Mouse (Mus musculus): ENCODE measurements at regions not wholly inside any gene's neighbourhood (a gene's known extent, or its start where the extent isn't known, plus 50 kb on each side); places are given as distances from the start of the nearest gene placed in this dataset.

- no peak for TF ChIP-seq GATA1 (IDR thresholded peaks at IDR 0.05; ENCODE audit: low read length)
- TF ChIP-seq TAL1 (IDR thresholded peaks at IDR 0.05; ENCODE audit: low read length), result no peak
Observed at GRCm38 (mm10) chr10:19118569-19119280, 103.3 kb upstream of the Tnfaip3 start.
